Mouse (Mus musculus) urinary bladder, postnatal 4 days (tissue): ENCODE measurements around the gene Gm49361.

ENCODE experiments used
- DNase-seq, 2 experiments: peaks; one replicate each; pipeline ENCODE4 v3.0.0; 2021 to 2022; ENCODE audit warnings: low spot score in 2 of 2

Gene Gm49361

DNA sequence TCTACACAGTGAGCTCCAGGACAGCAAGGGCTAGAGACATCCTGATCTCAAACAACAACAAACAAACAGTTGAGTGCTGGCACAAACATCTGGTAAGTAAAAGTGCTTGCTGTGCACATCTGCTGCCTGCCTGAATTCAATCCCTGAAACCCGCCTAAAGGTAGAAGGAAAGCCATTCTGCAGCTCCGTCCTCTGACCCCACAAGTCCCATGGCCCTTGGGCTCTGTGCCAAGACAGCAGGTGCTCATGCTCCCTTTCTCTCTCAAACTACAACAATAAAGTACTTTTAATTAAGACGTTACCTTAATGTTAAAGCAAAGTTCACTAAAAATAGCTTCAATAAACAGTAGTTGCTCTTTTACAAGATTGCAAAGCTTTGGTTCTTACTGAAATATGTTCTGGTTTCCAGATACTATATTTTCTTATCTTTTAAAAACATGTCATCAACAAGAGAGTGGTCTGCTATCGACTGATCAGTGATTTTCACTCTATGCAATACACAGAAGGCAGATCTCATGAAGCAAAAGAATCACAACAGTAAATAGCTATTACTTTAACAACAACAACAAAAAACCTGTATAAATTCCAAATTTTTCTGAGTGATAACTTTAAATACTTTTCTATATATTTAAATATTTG, 125.2 kb downstream of the Gm49361 start:
- DNase-seq: no peak

DNA sequence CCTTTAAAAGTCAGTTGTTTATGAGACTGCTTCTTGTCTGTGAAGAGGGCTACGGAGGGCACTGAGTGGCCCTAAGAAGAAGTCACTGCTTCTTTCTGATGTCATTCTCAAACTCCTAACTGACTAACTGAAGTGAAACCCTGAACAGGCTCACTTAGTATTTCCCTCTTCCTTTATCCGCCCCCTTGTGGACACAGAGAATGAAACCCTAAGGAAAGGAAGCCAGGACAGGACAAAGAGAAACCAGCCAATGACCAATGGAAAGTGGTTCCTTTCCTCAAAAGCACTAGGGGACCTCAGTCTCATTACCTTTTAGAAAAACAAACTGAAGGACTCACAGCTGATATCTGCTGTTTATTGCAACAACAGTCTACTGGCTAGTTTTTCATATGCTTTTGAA, 126.4 kb downstream of the Gm49361 start:
- no peak for DNase-seq

DNA sequence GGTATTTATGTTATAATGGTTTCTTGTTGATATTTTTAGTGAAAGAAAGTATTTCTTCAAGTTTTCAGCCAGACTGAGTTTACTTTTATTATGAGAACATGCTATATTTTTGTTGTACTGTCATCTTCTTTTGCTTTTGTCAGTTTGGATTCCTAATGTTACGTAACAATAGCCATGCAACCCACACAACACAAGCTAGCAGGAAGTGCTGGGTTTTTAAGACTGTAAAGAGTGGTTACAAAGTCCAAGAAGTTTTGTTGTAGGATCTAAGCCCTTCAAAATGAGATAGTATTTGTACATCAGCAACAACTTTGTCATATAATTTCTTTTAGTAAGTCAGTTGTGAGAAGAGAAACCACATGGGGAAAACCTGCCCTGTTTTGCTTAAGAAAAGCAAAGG, 128.2 kb downstream of the Gm49361 start:
- DNase-seq: no peak

DNA sequence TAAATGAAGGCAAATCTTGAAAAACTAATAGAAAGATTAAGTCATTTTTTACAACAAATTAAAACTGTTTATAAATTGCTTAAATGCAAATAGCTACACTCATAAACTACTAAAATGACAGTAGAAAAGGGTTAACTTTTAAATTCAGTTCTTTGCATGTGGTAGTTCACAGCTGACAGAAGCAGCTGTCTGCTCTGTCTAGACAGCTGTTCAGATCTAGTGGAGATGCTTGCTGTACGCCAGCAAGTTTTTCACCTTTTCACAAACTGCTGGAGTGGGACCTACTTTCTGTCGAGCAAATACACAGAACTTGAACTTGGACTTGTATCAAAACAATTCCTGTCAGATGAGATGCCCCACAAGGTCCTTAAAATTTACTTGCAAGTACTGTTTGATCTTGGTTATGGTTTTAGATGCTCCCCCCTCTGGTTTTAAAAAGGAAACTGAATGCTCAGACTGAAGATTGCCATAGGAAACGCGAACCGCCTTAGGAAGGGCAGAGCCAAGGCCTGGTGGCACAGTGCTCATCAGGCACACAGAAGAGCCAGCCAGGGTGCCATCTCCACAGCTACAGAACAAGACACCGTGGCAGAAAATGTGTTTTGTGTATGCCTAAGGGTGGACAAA, 129.5 kb downstream of the Gm49361 start:
- no peak for DNase-seq

DNA sequence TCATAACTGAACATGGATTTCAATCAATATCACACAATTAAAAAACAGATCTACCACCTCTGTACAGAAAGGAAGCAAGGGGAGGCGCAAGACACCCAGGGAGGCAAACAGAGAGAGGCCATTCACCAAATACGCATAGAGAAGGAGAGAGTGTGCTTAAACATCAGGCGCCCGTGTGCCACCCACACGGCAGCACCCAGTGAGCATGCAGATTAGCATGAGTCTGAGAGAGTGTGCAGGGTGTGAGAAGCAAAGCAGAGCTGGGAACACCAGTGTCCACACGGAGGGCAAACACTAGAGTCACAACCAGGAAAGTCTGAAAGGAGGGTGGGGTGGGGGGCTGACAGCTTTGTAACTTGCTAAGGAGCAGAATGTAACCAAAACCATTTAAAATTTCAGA, 130.1 kb downstream of the Gm49361 start:
- no peak for DNase-seq

DNA sequence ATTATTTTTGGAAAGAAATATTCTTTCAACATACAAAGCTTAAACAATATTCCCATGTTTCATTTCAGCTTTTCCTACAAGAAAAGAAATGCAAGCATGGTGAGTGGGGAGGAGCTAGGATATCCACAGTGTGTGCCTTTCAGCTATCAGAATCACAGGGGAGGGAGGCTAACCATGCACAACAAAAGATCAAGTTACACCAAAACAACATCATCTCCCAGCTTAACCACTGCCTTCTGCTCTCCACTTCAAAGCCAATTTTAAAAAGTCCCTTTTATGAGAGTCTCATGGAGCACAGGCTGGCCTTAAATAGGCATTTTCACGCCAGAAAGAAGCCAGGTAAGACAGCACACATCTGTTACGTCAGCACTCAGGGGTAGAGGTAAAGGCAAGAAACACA, 134.9 kb downstream of the Gm49361 start:
- DNase-seq: no peak

DNA sequence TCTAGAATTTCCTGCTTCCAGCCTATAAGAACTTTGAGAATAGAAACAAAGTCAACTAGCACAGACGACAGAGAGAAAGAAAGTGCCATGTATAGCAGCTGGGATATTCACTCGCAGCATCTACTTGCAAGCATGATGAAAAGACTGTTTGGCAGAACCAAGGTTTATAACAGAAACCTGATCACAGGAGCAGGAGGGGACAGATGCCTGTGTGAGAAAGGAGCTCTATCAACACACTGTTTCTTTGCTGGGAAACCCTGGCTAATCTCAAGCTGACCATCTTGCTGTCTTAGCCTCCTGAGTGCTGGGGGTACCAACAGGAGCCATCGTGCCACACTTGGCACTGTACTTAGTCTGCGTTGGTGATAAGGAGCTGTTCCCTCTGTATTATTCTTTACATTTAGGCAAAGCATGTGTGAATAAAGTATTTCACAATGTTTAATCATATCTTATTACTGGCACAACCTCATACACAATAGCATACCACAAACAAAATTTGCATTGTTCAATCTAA, 136.0 kb downstream of the Gm49361 start:
- DNase-seq: no peak

DNA sequence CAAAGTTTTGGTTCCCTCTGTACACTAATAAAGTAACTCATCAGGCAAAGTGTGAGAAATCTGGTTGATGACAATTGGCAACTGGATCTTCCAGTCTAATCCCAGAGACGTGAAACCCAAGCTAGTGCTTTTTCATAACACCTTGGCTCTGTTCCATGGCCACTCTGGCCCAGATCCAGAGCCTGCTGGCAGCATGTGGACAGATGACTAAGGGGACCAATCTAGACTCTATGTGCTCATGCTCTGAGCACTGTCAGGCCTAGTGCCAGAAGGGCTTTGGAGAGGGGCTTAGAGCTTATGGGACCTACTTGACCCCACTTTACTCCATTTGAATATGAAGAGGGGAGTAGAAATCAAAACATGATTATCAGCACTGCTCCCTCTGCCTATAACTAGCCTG, 138.4 kb downstream of the Gm49361 start:
- DNase-seq: peak; percentile 72 to 86

DNA sequence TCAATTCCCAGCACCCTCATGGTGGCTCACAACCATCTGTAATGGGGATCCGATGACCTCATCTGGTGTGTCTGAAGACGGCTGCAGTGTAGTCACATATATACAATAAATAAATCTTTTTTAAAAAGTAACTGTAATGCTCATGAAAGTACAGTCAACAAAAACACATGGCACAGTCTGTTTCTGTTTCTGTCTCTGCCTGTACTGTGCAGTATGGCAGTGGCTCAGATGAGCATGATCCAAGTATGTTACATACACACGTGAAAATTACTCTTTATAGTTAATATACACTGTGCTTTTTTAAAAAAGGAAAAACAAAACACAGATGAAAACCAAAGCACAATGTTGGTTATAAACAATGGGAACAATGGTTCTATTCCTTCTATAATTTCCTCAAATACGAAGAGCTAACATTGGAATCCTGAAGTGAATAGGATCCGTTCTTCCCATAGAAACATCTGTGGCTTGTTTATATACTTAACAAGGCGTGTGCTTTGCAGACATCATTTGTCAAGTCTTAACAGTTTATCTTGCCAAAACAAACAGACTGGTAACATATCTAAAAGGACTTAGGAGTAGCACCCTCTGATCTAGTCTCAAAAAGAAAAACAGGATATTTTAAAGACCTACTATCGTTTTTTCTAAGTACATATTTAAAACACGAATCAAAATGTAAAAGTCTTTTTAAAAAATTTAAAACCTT, 139.1 kb downstream of the Gm49361 start:
- no peak for DNase-seq

DNA sequence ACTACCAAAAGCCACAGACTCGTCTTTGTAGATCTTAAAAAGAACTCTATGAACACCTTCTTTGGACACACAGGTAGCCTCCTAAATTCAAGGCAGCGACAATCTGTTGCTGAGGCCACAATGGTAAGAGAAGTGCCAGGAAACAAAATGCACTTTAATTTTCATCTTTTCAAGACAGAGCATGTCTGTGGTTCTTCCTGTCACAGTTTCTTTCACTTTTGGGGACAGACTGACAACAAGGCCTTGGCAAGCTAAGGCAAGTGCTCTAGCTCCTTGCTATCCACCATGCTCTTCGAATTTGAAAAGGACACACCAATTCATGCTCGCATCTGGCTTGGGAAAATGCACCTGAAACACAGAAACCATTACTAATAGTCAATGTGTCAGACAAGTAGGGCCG, 152.6 kb downstream of the Gm49361 start:
- no peak for DNase-seq
